Mouse (Mus musculus) embryonic facial prominence, embryonic 11.5 days (tissue): ENCODE measurements around the gene Ddi2. TPM values are rescaled to one million over a fixed set of nuclear protein-coding genes. Genes with fewer than 3 reads are reported as not detected.

ENCODE experiments used
- ATAC-seq: fragments of 200-750 bp; cut with Nextera tagmentation; replicated peaks from 2 replicates; pipeline ENCODE4 v1.8.0; 2017; ENCODE audit warnings: low read depth; ENCODE audit not compliant: insufficient number of reproducible peaks, low FRiP score, low TSS enrichment
- DNase-seq: peaks from one replicate; pipeline ENCODE4 v3.0.0-alpha.2; 2015; ENCODE audit warnings: low spot score
- H3K27ac ChIP-seq: fragments of 300-500 bp; sonication (generic); replicated peaks from 2 replicates; pipeline ENCODE4 v1.5.1; 2014; ENCODE audit warnings: mild to moderate bottlenecking, low read depth, low read length, control low read depth
- H3K27me3 ChIP-seq: fragments of 300-500 bp; sonication (generic); 2 replicates; pipeline ENCODE4 v1.6.1; 2014; ENCODE audit warnings: mild to moderate bottlenecking, low read length, moderate library complexity, mixed read lengths; ENCODE audit not compliant: control insufficient read depth, insufficient read depth
- H3K36me3 ChIP-seq: fragments of 300-500 bp; sonication (generic); replicated peaks from 2 replicates; pipeline ENCODE4 v1.6.1; 2014; ENCODE audit warnings: low read depth, mild to moderate bottlenecking, low read length, moderate library complexity, mixed read lengths; ENCODE audit not compliant: control insufficient read depth, insufficient read depth
- H3K4me1 ChIP-seq: fragments of 300-500 bp; sonication (generic); 2 replicates; pipeline ENCODE4 v1.6.1; 2014; ENCODE audit warnings: low read length, mixed read lengths; ENCODE audit not compliant: control insufficient read depth, insufficient read depth
- H3K4me2 ChIP-seq: fragments of 300-500 bp; sonication (generic); 2 replicates; pipeline ENCODE4 v1.6.1; 2014; ENCODE audit warnings: low read depth, mild to moderate bottlenecking, control low read depth, low read length, moderate library complexity
- H3K4me3 ChIP-seq: fragments of 300-500 bp; sonication (generic); 2 replicates; pipeline ENCODE4 v1.5.1; 2014; ENCODE audit warnings: low read depth, low read length, control low read depth
- H3K9ac ChIP-seq: fragments of 300-500 bp; sonication (generic); replicated peaks from 2 replicates; pipeline ENCODE4 v1.6.1; 2014; ENCODE audit warnings: mild to moderate bottlenecking, control low read depth, low read length
- H3K9me3 ChIP-seq: fragments of 300-500 bp; sonication (generic); replicated peaks from 2 replicates; pipeline ENCODE4 v1.6.1; 2016; ENCODE audit warnings: mild to moderate bottlenecking, low read length, inconsistent platforms, mixed read lengths; ENCODE audit not compliant: control insufficient read depth
- WGBS: fragments of 180-500 bp; shearing (Covaris S2); extraction: QIAGEN DNeasy Blood & Tissue Kit; methylation state at CpG from one replicate; pipeline ENCODE4 v1.1.7; 2014; 5-methylcytosine and 5-hydroxymethylcytosine counted together
- polyA plus RNA-seq: library from polyadenylated mRNA; unstranded; fragments of >200 nt; fragmentation: Nextera tagmentation; extraction: Ambion mirVana; gene quantifications from 2 replicates; pipeline ENCODE4 v1.2.1, GENCODE M21; 2014

Gene Ddi2
- polyA plus RNA-seq, 1 experiment from 2014 or later: 17.9 TPM

DNA sequence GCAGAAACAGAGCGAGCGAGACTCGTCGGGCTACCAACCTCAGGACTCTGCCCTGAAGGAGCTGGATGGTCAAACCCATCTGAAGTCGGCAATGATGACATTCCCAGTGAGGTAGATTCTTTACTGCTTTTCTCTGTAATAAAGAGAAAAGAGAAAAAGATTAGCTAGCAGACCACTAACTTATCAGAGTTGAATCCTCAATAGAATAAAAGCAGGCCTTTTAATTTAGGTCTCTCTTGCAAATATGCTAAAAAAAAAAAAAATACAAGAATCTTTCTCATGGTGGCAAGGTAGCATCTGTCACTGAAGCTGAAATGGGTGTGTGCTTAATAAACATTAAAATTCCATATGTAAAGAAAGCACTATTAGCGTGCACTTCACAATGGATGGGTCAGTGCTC, 37.7 kb downstream of the Ddi2 start, which contains the start of gene Rsc1a1:
Gene Rsc1a1 (minus strand): TSS at position 101 of the 400 bp plus-strand sequence.
- Histone ChIP-seq H3K4me1 (no peaks in the 10 kb centered on the region), H3K36me3 (peaks cover 8% of the 10 kb centered on the region), H3K27ac (no peak within 1 kb of the TSS), H3K4me3 (no peak within 1 kb of the TSS), H3K9me3 (no peaks in the 10 kb centered on the region), H3K27me3 (no peaks in the 10 kb centered on the region), H3K9ac (no peak within 1 kb of the TSS), H3K4me2 (no peak within 1 kb of the TSS)
- ATAC-seq (no peak), DNase-seq (no peak)
- WGBS: 98% methylated on average over 6 of the region's 6 CpGs

DNA sequence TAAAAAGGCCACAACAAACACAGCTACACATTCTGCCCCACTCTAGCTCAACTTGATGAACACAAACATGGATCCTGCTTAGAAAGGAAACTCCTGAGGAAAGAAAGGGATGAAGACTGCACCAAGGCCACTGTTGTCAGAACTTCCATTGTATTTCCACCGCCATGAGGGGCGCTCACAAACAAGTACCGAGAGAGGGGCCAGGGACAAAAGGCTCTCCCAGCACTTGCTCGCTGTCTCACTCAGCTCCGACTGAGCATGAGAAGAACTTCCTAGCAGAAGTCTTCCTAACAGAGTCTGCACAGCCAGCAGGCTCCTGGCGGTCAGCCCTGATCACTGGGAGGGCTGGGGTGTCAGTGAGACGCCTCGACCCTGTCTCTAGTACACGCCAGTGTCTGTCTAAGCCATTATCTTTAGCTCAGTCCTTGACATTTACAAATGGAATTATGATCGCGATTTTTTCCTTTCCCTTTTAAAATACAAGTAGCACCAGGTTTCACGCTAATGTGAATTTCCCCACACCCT, 40.5 kb downstream of the Ddi2 start:
- no peak for ATAC-seq
- H3K4me3 ChIP-seq: no peak overlapping the region
- H3K4me1 ChIP-seq: no peaks in the 10 kb centered on the region
- WGBS: 80% methylated on average over 12 of the region's 12 CpGs
- no peak overlapping the region for H3K9ac ChIP-seq
- no peak overlapping the region for H3K4me2 ChIP-seq
- no peak for DNase-seq
- no peak overlapping the region for H3K27ac ChIP-seq
- H3K27me3 ChIP-seq: no peaks in the 10 kb centered on the region
- H3K36me3 ChIP-seq: peaks cover 8% of the 10 kb centered on the region; the same call in 1 of the 2 replicates
- H3K9me3 ChIP-seq: no peaks in the 10 kb centered on the region

DNA sequence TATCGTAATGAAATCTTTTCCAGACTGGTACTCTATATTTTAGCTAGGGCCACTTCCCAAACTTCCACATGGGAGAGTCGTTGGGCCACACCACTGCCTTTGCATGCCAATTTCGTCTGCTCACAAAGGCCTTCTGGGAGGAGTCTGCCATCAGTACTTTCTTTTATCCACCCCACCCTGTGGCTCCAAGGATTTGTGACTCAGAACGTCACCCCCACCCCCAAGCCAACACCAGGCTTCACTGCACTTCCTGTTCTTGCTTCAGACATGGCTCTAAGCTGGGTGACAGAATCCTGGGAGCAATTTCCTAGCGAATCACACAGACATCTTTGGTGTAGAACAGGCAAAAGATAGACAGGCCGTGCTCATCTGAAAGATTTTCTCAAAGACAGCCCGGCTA, 41.5 kb downstream of the Ddi2 start:
- Histone ChIP-seq H3K4me1 (no peaks in the 10 kb centered on the region), H3K4me2 (no peak overlapping the region), H3K4me3 (no peak overlapping the region), H3K36me3 (peaks cover 8% of the 10 kb centered on the region; the same call in 1 of the 2 replicates), H3K27ac (no peak overlapping the region), H3K9ac (0 out of 2 replicates have a peak overlapping the region, but pooled peaks have one; percentile 6), H3K9me3 (no peaks in the 10 kb centered on the region), H3K27me3 (no peaks in the 10 kb centered on the region)
- ATAC-seq (no peak), DNase-seq (no peak)
- WGBS: 67% methylated on average over 7 of the region's 7 CpGs

DNA sequence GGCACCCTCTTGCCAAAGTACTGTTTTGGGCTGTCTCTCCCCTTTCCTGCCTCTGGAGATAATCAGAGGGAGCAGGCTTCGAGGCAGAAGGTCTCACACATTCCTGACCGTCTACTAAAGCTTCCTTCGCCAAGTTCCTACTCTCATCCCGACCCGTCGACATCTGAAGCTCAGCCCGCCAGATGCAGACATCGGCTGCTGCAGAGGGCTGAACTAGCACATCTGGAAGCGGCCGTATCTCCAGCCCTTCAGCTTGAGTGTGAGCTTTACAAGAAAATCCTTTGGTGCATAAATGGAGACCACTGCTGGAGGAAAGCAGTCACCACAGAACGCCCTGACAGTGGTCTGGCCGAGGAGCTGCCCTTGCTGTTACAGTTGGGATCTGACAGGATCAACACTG, 42.3 kb downstream of the Ddi2 start:
- no peak overlapping the region for H3K4me3 ChIP-seq
- H3K36me3 ChIP-seq: peaks cover 8% of the 10 kb centered on the region; the same call in 1 of the 2 replicates
- no peaks in the 10 kb centered on the region for H3K9me3 ChIP-seq
- H3K27me3 ChIP-seq: no peaks in the 10 kb centered on the region
- DNase-seq (peak; percentile 26), ATAC-seq (no peak)
- WGBS: 51% methylated on average over 12 of the region's 12 CpGs
- H3K4me2 ChIP-seq: no peak overlapping the region
- no peak overlapping the region for H3K9ac ChIP-seq
- no peaks in the 10 kb centered on the region for H3K4me1 ChIP-seq
- no peak overlapping the region for H3K27ac ChIP-seq

DNA sequence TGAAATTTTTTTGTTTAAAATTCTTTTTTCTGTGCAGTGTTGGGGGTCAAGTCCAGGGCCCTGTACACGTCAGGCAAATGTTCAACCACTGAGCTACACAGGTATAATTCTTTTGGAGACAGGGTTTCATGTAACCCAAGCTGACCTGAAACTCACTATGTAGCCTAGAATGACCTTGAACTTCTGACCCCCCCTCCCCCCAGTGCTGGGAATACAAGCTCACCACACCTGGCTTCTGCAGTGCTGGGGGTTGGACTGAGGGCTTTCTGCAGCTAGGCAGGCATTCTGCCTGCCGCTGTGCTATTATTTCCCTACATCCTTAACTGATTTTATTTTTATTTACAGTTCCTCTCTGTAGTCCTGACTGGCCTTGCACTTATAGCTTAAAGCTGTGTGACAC, 44.2 kb downstream of the Ddi2 start:
- WGBS: 74% methylated on average over 2 of the region's 2 CpGs
- Histone ChIP-seq H3K9ac (no peak overlapping the region), H3K4me3 (no peak overlapping the region)

DNA sequence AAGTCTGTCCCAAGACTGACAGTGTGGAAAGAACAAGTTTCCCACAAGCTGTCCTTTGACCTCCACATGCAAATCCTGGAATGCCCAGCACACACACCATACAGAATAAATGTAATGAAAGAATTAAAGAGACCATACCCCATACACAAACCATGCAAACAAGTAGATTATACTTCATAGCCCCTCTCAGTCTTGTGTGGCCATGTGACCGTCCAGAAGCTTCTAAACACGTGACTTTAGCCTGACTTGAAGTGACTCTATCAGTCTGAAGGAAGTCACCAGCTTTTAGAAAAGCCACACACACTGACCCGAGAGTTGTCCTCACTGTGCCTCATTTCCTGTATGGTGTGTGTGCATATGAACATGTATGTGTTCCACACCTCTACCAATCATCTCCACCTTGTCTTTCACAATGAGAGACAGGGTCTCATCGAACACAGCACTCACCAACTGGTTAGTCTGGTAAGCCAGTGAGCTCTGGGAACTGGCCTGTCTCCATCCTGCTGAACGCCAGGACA, 46.7 kb downstream of the Ddi2 start:
- Histone ChIP-seq H3K9ac (no peak overlapping the region), H3K27ac (no peak overlapping the region), H3K4me2 (no peak overlapping the region), H3K4me3 (no peak overlapping the region), H3K36me3 (no peaks in the 10 kb centered on the region), H3K4me1 (no peaks in the 10 kb centered on the region), H3K9me3 (no peaks in the 10 kb centered on the region), H3K27me3 (no peaks in the 10 kb centered on the region)
- ATAC-seq (no peak), DNase-seq (no peak)
- WGBS: 84% methylated on average over 5 of the region's 5 CpGs

More for the DNA sequence above, 44.2 kb downstream of the Ddi2 start:
- DNase-seq (no peak), ATAC-seq (no peak)
- H3K27me3 ChIP-seq: no peaks in the 10 kb centered on the region
- H3K4me2 ChIP-seq: no peak overlapping the region
- no peaks in the 10 kb centered on the region for H3K4me1 ChIP-seq
- H3K9me3 ChIP-seq: no peaks in the 10 kb centered on the region
- H3K27ac ChIP-seq: no peak overlapping the region
- H3K36me3 ChIP-seq: no peaks in the 10 kb centered on the region; the same call in 1 of the 2 replicates

DNA sequence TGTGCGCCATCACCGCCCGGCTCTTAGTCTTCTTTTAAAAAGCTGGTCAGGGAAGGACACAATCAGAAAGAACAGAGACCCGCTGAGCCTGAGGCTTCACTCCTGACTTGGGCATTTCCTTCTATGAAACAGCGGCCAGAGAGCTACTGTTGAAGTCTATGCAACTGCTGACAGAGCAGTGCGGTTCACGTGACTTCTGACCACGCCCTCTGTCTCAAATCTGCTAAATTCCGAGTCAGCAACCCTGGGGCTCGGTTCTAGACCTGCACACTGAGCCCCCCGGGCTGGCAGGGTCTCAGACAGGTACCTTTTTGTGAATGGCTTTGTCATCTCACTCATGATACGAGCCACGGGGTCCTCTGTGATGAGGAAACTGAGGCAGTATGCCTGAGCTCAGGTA, 50.9 kb downstream of the Ddi2 start:
- H3K4me3 ChIP-seq: no peak overlapping the region
- no peak overlapping the region for H3K27ac ChIP-seq
- no peaks in the 10 kb centered on the region for H3K4me1 ChIP-seq
- H3K4me2 ChIP-seq: no peak overlapping the region
- no peak overlapping the region for H3K9ac ChIP-seq
- no peaks in the 10 kb centered on the region for H3K9me3 ChIP-seq
- H3K27me3 ChIP-seq: no peaks in the 10 kb centered on the region
- ATAC-seq (no peak), DNase-seq (no peak)
- H3K36me3 ChIP-seq: no peaks in the 10 kb centered on the region
- WGBS: 81% methylated on average over 13 of the region's 13 CpGs

DNA sequence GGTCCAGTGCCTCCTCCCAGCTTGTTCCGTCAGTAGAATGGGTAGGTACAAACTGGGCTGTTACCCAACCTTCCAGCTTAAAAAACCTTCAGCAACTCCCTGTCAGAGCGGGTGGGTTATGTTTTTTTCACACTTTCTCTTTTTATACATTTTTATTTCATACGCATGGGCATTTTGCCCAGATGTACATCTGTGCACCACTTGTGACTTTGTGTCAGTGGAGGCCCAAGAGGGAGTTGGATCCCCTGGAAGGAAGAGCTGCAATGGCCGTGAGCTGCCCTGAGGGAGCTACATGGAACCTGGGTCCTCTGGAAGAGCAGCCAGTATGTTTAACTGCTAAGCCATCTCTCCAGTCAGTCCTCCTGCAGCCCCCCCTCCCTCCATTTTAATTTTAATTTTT, 51.8 kb downstream of the Ddi2 start:
- no peak for ATAC-seq
- Histone ChIP-seq H3K4me2 (no peak overlapping the region), H3K9me3 (no peaks in the 10 kb centered on the region), H3K4me3 (no peak overlapping the region), H3K27me3 (no peaks in the 10 kb centered on the region), H3K36me3 (no peaks in the 10 kb centered on the region), H3K4me1 (no peaks in the 10 kb centered on the region), H3K27ac (no peak overlapping the region), H3K9ac (no peak overlapping the region)
- DNase-seq: no peak
- 83% methylated on average over 4 of the region's 4 CpGs for WGBS
